Mouse (Mus musculus) brown adipose tissue, adult 24 weeks (tissue): ENCODE data around the gene Tbl2. TPM values are rescaled to one million over a fixed set of nuclear protein-coding genes. Genes with fewer than 3 reads are reported as not detected.

Experiments
- H3K27ac ChIP-seq: fragments of 200-500 bp; replicated peaks from 2 replicates; pipeline ENCODE4 v1.5.1; 2012; ENCODE audit warnings: low read depth, mild to moderate bottlenecking, low read length
- H3K4me1 ChIP-seq: fragments of 200-500 bp; 2 replicates; pipeline ENCODE4 v1.6.1; 2012; ENCODE audit warnings: low read length, mixed read lengths; ENCODE audit not compliant: control insufficient read depth, insufficient read depth, insufficient read length
- H3K4me3 ChIP-seq: fragments of 200-500 bp; 2 replicates; pipeline ENCODE4 v1.5.1; 2012; ENCODE audit warnings: low read depth, mild to moderate bottlenecking, low read length, moderate library complexity; ENCODE audit not compliant: insufficient read depth
- polyA plus RNA-seq: library from polyadenylated mRNA; stranded (reverse); fragments of >200 nt; gene quantifications from 2 replicates; pipeline ENCODE4 v1.2.4, GENCODE M21; 2012; ENCODE audit not compliant: missing spikeins, insufficient read depth, insufficient read length

The Tbl2 gene
- 7.5 and 8.2 TPM in 2 replicates for polyA plus RNA-seq

DNA sequence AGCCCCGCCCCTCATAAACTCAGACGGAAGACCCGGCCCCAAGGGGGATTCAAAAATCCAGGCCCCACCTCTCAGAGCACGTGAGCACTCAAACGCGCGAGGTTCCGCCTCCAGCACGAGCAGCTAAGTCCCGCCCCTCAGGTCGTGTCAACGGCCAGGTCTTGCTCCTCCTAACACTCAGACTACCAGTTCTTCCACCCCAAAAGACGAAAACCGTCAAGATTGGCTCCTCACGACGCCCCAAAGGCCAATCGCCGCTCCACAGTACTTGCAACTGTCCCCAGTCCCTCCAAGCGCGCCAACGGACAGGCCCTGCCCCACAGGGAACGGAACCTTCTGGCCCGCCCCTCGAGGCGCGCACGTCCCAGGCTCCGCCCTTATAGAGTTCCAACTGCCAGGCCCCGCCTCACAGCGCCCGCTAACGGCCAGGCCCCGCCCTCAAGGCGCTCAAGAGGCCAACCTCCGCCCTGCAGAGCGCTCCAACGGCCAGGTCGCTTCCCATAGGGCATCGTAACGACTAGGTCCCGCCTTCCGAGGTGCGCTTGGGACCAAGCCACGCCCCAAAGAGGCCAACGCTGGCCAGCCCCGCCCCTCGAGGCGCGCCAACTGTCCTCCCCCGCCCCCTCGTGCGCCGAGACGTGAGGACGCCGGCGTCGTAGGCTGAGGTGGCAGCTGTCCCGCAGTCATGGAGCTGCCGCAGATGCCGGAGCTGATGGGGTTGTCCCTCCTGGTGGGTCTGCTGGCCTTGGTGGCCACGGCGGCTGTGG is at the start of gene Tbl2:
Tbl2 (plus strand) TSS at position 605 of the 767 bp plus-strand sequence.
- Histone ChIP-seq H3K27ac (peak within 1 kb of the TSS; percentile 94), H3K4me3 (peak within 1 kb of the TSS; percentile 76), H3K4me1 (no peaks in the 10 kb centered on the region; the same call in 1 of the 2 replicates)

DNA sequence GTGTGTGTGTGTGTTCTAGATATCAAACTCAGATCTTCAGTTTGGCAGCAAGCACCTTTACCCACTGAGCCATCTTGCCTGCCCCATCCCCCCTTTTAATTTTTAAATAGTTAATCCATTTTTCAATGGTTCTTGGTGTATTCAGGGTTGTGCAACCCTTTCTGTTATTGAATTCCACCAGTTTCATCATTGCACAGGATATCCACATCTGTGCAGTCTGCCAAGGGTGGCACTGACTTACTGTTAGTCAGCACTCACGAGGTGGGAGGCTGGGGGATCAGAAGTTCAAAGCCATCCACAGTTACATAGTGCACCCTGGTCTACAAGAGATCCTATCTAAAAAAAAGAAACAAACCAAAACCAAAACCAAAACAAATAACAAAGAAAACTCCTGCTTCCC is 48.5 kb upstream of the Tbl2 start:
- Histone ChIP-seq H3K27ac (no peak overlapping the region), H3K4me3 (no peak overlapping the region), H3K4me1 (no peaks in the 10 kb centered on the region)

DNA sequence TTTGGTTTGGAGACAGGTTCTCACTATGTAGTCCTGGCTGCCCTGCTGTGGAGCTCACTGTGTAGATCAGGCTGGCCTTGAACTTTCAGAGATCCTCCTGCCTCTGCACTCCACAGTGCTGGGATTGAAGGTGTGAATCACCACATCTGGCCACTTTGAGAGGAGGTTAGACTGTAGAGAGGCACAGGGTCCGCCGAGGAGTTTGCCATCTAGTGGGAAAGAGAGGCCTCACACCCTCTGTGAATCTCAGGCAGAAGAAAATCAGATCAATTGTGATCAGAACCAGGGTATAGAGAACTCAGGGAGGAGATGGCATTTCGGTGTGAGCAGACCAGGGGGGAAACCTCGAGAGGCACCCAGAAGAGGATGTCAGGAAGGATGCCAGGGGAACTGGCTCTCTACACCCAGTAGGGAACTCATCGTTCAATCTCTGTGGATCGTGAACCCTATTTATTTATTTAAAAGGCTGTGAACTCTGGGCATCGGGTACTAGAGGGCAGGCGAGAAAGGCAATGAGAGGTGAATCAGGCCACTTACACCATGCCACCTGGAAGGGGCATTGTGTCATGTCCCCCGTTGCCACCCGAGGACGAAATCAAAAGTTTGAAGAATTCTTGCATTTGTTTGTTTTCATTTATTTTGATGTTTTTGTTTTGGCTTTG is 45.3 kb upstream of the Tbl2 start:
- H3K4me1 ChIP-seq = 0 out of 2 replicates have a peak, but pooled peaks cover 1% of the 10 kb centered on the region
- no peak overlapping the region for H3K4me3 ChIP-seq
- no peak overlapping the region for H3K27ac ChIP-seq

GRCm38 (mm10) chr5:135106758-135107256 is 42.6 kb upstream of the Tbl2 start:
- Histone ChIP-seq H3K4me3 (peak overlapping the region; percentile 86), H3K27ac (peak overlapping the region; percentile 76), H3K4me1 (peaks cover 9% of the 10 kb centered on the region)

GRCm38 (mm10) chr5:135107521-135108501 is 41.6 kb upstream of the Tbl2 start:
- H3K4me1 ChIP-seq = peaks cover 9% of the 10 kb centered on the region
- peak overlapping the region; percentile 86 for H3K4me3 ChIP-seq
- peak overlapping the region; percentile 76 for H3K27ac ChIP-seq

- Histone ChIP-seq H3K4me3 (peak overlapping the region; percentile 53; the same call in 1 of the 2 replicates), H3K4me1 (peaks cover 9% of the 10 kb centered on the region), H3K27ac (peak overlapping the region; percentile 94)
Observed at GRCm38 (mm10) chr5:135109017-135109416, 40.4 kb upstream of the Tbl2 start.

DNA sequence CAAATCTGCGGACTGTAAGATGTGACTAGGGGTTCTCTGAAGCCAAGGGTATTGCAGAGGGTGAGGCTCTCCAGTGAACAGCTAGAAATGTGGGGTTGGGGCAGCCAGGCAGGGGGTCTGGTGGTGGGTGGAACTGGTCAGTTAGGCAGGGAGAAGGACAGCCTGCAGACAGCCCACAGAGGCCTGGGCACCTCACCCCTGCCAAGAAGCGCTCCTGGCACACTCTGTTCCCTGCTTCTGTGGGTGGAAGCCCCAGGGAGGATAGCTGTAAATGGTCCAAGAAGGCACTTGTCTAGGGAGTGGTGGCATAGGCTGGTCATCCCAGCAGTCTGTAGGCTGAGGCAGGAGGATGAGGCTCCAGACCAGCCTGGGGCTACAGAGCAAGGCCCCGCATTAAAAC is 40.0 kb upstream of the Tbl2 start:
- peak overlapping the region; percentile 94 for H3K27ac ChIP-seq
- H3K4me3 ChIP-seq = peak overlapping the region; percentile 53; the same call in 1 of the 2 replicates
- H3K4me1 ChIP-seq = peaks cover 9% of the 10 kb centered on the region

- Histone ChIP-seq H3K4me1 (peaks cover 9% of the 10 kb centered on the region), H3K27ac (peak overlapping the region; percentile 76), H3K4me3 (no peak overlapping the region)
Observed at GRCm38 (mm10) chr5:135109976-135110375, 39.5 kb upstream of the Tbl2 start.

GRCm38 (mm10) chr5:135113782-135114181 is 35.7 kb upstream of the Tbl2 start:
- Histone ChIP-seq H3K27ac (peak overlapping the region; percentile 92), H3K4me1 (peaks cover 9% of the 10 kb centered on the region), H3K4me3 (no peak overlapping the region)

- H3K27ac ChIP-seq = 0 out of 2 replicates have a peak overlapping the region, but pooled peaks have one; percentile 1
- peaks cover 4% of the 10 kb centered on the region for H3K4me1 ChIP-seq
- no peak overlapping the region for H3K4me3 ChIP-seq
Observed at GRCm38 (mm10) chr5:135115241-135115640, 34.2 kb upstream of the Tbl2 start.

- Histone ChIP-seq H3K4me1 (no peaks in the 10 kb centered on the region; the same call in 1 of the 2 replicates), H3K27ac (no peak overlapping the region), H3K4me3 (no peak overlapping the region)
Observed at GRCm38 (mm10) chr5:135118589-135119081, 30.8 kb upstream of the Tbl2 start.

GRCm38 (mm10) chr5:135120753-135121152 is 28.7 kb upstream of the Tbl2 start:
- Histone ChIP-seq H3K4me3 (no peak overlapping the region), H3K27ac (no peak overlapping the region), H3K4me1 (no peaks in the 10 kb centered on the region)

- no peak overlapping the region for H3K27ac ChIP-seq
- no peaks in the 10 kb centered on the region for H3K4me1 ChIP-seq
Observed at GRCm38 (mm10) chr5:135126121-135126520, 23.3 kb upstream of the Tbl2 start.

DNA sequence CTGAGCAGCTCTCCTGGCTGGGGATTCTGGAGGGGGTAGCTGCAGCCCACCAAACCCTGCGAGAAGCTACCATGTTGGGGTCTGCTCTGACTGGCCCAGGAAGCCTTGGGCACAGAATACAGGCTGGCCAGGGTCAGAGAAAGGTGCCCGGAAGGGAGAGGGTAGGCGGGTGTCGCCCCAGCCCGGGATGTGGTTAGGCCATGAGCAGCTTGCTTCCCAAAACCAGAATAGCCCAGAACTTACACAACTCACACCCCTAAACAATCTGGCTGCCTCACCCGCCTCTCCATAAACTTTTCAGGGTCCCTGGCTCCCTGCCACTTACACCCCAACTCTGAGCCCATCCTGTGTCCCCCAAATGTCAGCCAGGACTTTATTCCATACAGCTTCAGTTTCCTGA is 21.8 kb upstream of the Tbl2 start:
- Histone ChIP-seq H3K4me3 (no peak overlapping the region), H3K27ac (no peak overlapping the region), H3K4me1 (no peaks in the 10 kb centered on the region)

More at GRCm38 (mm10) chr5:135126121-135126520, 23.3 kb upstream of the Tbl2 start:
- H3K4me3 ChIP-seq = no peak overlapping the region
